Mouse (Mus musculus) C2C12 (cell line): Measurements from ENCODE around the gene Cdc123. TPM values are rescaled to one million over a fixed set of nuclear protein-coding genes. Genes with fewer than 3 reads are reported as not detected.

Experiments
- H3K27me3 ChIP-seq: one replicate; pipeline ENCODE4 v1.6.1; 2011; ENCODE audit not compliant: control insufficient read depth, insufficient read depth, insufficient read length
- H3K36me3 ChIP-seq: one replicate; pipeline ENCODE4 v1.6.1; 2011; ENCODE audit not compliant: control insufficient read depth, insufficient read depth
- H3K4me3 ChIP-seq: one replicate; pipeline ENCODE4 v1.5.1; 2011; ENCODE audit warnings: mild to moderate bottlenecking, control low read depth; ENCODE audit not compliant: poor library complexity, insufficient read depth, severe bottlenecking
- H3K79me2 ChIP-seq: one replicate; pipeline ENCODE4 v1.6.1; 2011; ENCODE audit not compliant: control insufficient read depth, insufficient read depth
- H3K79me3 ChIP-seq: one replicate; pipeline ENCODE4 v1.6.1; 2011; ENCODE audit warnings: low read depth, control low read depth
- H3ac ChIP-seq: one replicate; pipeline ENCODE3; 2011; ENCODE audit warnings: low read depth; ENCODE audit not compliant: control insufficient read depth, insufficient read length
- CEBPB ChIP-seq: IDR thresholded peaks from one replicate; pipeline ENCODE4 v1.6.1; 2011; ENCODE audit warnings: low read depth, mild to moderate bottlenecking, control low read depth, moderate library complexity
- CTCF ChIP-seq: IDR thresholded peaks from one replicate; pipeline ENCODE4 v1.5.1; 2011; ENCODE audit not compliant: control insufficient read depth, insufficient read depth, insufficient read length
- FOSL1 ChIP-seq: IDR thresholded peaks from one replicate; pipeline ENCODE4 v1.8.0; 2011; ENCODE audit warnings: mild to moderate bottlenecking, low read length; ENCODE audit not compliant: poor library complexity, insufficient read depth, severe bottlenecking
- MAX ChIP-seq: IDR thresholded peaks from one replicate; pipeline ENCODE4 v1.6.1; 2011; ENCODE audit warnings: mild to moderate bottlenecking, control low read depth
- MYOD1 ChIP-seq: IDR thresholded peaks from one replicate; pipeline ENCODE4 v1.6.1; 2011; ENCODE audit warnings: low read depth; ENCODE audit not compliant: control insufficient read depth, insufficient read length
- MYOG ChIP-seq: IDR thresholded peaks from one replicate; pipeline ENCODE4 v1.6.1; 2011; ENCODE audit not compliant: control insufficient read depth, insufficient read length; ENCODE audit errors: extremely low read depth
- USF1 ChIP-seq: IDR thresholded peaks from one replicate; pipeline ENCODE4 v1.6.1; 2011; ENCODE audit warnings: low read depth, mild to moderate bottlenecking, control low read depth, moderate library complexity
- polyA plus RNA-seq: library from polyadenylated mRNA; unstranded; fragments of >200 nt; fragmentation: generic; extraction: Trizol; gene quantifications from one replicate; pipeline ENCODE4 v1.2.1, GENCODE M21; 2012; ENCODE audit warnings: missing spikeins

Cdc123 gene
- polyA plus RNA-seq, 1 experiment: 141 TPM

DNA sequence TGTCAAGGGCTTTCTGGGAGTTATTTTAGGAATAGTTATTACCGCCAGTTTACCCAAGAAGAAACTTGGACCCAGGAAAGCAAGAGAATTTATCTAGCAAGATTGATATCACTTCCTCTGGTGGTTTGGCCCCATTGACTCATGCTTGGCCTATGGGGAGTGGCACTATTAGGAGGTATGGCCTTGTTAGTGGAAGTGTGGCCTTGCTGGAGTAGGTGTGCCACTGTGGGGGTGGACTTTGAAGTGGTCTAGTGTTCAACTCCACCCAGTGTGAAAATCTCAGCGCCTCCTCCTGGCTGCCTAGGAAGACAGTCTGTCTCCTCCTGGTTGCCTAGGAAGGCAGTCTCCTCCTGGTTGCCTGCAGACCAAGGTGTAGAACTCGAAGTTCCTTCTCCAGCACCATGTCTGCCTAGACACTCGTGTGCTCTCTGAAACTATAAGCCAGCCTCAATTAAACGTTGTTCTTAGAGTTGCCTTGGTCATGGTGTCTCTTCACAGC, 97.4 kb downstream of the Cdc123 start:
- Histone ChIP-seq H3K79me2 (no peaks in the 10 kb centered on the region), H3K36me3 (no peaks in the 10 kb centered on the region), H3K4me3 (no peak overlapping the region), H3K27me3 (no peaks in the 10 kb centered on the region), H3K79me3 (no peaks in the 10 kb centered on the region), H3ac (no peak overlapping the region)
- TF ChIP-seq USF1: no peak
- no peak for TF ChIP-seq CEBPB
- TF ChIP-seq CTCF: no peak
- no peak for TF ChIP-seq MYOD1
- TF ChIP-seq MAX: no peak
- TF ChIP-seq MYOG: no peak
- TF ChIP-seq FOSL1: no peak

DNA sequence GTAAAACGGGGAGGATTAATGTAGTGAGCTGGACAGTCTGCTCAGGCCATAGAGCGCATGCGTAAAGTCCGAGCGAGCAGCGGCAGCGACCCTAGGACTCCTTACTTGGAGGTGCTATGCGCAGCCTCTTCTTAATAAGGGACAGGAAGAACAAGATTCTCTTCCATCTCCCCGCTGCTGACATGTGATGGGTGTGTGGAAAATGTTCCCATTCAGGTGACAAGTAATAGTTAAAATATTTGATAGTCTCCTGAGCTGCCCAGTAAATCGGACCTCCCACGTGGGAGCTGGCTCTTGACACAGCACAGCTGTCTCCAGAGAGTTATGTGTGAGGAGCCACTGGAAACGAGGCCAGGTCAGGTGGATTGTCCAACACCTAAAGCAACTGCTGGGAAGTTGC, 98.4 kb downstream of the Cdc123 start:
- TF ChIP-seq MYOD1 (no peak), FOSL1 (no peak), CEBPB (no peak), CTCF (no peak)

More for the DNA sequence above, 98.4 kb downstream of the Cdc123 start:
- no peak overlapping the region for H3K4me3 ChIP-seq
- H3K79me2 ChIP-seq: no peaks in the 10 kb centered on the region
- H3K27me3 ChIP-seq: no peaks in the 10 kb centered on the region
- H3K79me3 ChIP-seq: no peaks in the 10 kb centered on the region
- H3K36me3 ChIP-seq: no peaks in the 10 kb centered on the region
- H3ac ChIP-seq: no peak overlapping the region

Other genes starting within 250 kb of the Cdc123 start
- 1.6 TPM for gene Camk1d, start 130.6 kb downstream of the Cdc123 start, polyA plus RNA-seq
- 43.5 TPM for gene Nudt5, start 145 bp downstream of the Cdc123 start, polyA plus RNA-seq
- gene Gm13199, start 17.8 kb upstream of the Cdc123 start, polyA plus RNA-seq: 0.40 TPM
- 15.4 TPM for gene Sec61a2, start 50.3 kb upstream of the Cdc123 start, polyA plus RNA-seq
- 0.19 TPM for gene Dhtkd1, start 97.6 kb upstream of the Cdc123 start, polyA plus RNA-seq
- gene Upf2, start 106.3 kb upstream of the Cdc123 start, polyA plus RNA-seq: 5.1 TPM